Mouse (Mus musculus) cerebellum, postnatal 10 days (tissue): ENCODE data around the gene Mtmr12.
"Not testable (repeated sequence)": the region's sequence is repeated elsewhere in the genome, so short reads cannot be mapped to it uniquely, and the experiment has no call there.

Source experiments
- DNase-seq, 2 experiments: peaks; one replicate each; pipeline ENCODE4 v3.0.0; 2021; ENCODE audit warnings: mixed read lengths in 2 of 2

The Mtmr12 gene

GRCm38 (mm10) chr15:12204319-12205159 lies at the start of gene Mtmr12:
Mtmr12 (plus strand) TSS chr15:12205028.
- peak; percentile 100 for DNase-seq

GRCm38 (mm10) chr15:12178126-12178525 lies 26.7 kb upstream of the Mtmr12 start:
- peak; percentile 50 to 55 for DNase-seq

GRCm38 (mm10) chr15:12181181-12181805 lies 23.5 kb upstream of the Mtmr12 start:
- not testable (repeated sequence) for DNase-seq

- DNase-seq: no peak
Measured at GRCm38 (mm10) chr15:12193880-12194816, 10.7 kb upstream of the Mtmr12 start.

GRCm38 (mm10) chr15:12194817-12195735 lies 9.8 kb upstream of the Mtmr12 start:
- no peak for DNase-seq

- DNase-seq: no peak
Measured at GRCm38 (mm10) chr15:12195966-12196365, 8.9 kb upstream of the Mtmr12 start.

- DNase-seq: peak; percentile 82 to 87
Measured at GRCm38 (mm10) chr15:12196410-12197191, 8.2 kb upstream of the Mtmr12 start.

- DNase-seq: no peak
Measured at GRCm38 (mm10) chr15:12197361-12197760, 7.5 kb upstream of the Mtmr12 start.

- no peak for DNase-seq
Measured at GRCm38 (mm10) chr15:12200021-12200420, 4.8 kb upstream of the Mtmr12 start.

GRCm38 (mm10) chr15:12201856-12202255 lies 3.0 kb upstream of the Mtmr12 start:
- no peak for DNase-seq

GRCm38 (mm10) chr15:12202456-12202855 lies 2.4 kb upstream of the Mtmr12 start:
- no peak for DNase-seq

GRCm38 (mm10) chr15:12203008-12203407 lies 1.8 kb upstream of the Mtmr12 start:
- DNase-seq: not testable (repeated sequence)

- no peak for DNase-seq
Measured at GRCm38 (mm10) chr15:12203512-12204318, 1.1 kb upstream of the Mtmr12 start.

GRCm38 (mm10) chr15:12205160-12205901 lies 503 bp downstream of the Mtmr12 start:
- DNase-seq: no peak

- peak; percentile 51 to 56 for DNase-seq
Measured at GRCm38 (mm10) chr15:12205902-12206645, 1.2 kb downstream of the Mtmr12 start.

- DNase-seq: no peak
Measured at GRCm38 (mm10) chr15:12206646-12207222, 1.9 kb downstream of the Mtmr12 start.

- no peak for DNase-seq
Measured at GRCm38 (mm10) chr15:12207556-12208090, 2.8 kb downstream of the Mtmr12 start.

GRCm38 (mm10) chr15:12211577-12211976 lies 6.7 kb downstream of the Mtmr12 start:
- peak; percentile 85 to 89 for DNase-seq
